Mouse (Mus musculus): ENCODE measurements around the gene Rac3.
"Not testable (repeated sequence)": the region's sequence is repeated elsewhere in the genome, so short reads cannot be mapped to it uniquely, and the experiment has no call there.

The Rac3 gene

DNA sequence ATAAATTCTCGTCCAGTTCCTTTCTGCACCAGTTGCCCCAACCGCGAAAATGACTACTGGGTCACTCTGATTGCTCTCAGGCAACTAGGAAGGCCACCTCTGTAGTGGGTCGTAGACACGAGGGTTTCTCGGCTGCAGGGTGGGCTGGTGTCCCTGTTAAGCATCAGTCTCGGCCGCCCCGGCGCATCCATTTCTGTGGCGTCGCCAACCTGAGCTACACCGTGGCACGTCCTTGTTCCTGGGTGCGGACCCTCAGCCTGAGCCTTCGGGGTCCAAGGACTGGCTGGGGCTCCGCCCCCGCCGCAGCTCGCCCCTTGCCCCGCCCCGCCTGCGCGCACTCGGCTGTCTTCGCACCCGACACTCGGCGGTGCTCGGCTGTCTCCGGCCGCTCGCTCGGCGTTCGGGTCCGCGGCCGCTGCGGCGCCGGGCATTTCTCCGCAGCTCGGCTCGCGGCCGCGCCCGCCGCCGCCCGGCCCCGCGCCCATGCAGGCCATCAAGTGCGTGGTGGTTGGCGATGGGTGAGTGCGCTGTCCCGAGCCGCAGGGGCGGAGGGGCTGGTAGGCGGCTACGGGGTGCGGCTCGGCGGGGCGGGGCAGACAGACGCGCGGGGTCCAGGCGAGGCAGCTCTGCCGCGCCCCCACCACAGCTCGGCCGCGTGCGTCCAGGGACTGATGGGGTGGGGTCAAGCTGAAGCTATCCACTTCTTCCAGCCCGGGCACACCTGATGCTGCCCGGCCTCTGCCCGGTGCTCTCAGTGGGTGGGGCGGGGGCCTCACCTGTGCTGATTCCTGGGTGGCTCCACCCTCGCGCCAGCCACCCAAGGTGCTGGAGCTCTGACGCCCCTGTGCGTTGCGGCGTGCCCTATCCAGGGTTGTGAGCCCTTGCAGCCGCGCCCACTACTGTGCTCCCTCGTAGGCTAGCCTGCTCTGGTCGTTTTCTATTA, at the start of gene Rac3:
Gene Rac3 (plus strand): TSS at position 347 of the 943 bp plus-strand sequence.
- peak; percentile 92 for DNase-seq

DNA sequence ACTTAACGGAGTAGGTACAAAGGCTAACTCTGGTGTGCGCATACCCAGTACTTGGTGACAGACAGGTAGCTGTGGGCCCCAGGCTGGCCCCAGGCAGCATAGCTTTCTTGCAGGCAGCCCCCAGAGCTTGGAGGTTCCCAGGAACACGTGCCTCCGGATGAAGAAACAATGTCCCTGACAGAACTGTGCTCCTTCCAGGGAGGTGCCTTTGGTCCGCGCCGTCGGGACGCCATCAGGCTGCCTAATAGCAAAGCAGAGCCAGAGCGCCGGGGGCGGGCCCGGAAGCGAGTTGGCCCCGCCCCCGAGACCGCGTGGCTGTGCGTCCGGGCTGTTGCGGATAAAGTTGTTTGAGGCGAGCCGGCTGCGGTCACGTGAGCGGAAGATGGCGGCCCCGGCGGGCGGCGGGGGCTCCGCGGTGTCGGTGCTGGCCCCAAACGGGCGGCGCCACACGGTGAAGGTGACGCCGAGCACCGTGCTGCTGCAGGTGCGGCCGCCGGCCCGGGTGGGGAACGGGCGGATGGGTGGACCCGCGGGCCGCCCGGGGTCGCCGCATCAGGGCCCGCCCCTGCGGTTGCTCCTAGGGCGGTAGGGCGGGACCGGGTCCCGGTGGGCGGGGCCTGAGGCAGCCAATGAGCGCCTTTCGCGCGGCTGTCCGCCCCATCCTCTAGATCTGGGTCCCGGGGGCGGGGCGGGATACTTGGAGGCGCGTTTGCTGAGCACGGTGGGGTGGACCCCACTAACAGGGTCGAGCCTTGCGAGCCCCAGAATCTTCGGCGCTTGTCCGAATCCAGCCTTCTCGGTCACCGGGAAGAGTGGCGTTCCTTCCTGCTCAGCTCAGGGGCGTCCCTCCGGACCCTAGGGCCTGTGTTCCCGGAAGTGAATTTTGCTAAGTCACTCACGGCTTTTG, 48.3 kb upstream of the Rac3 start, which contains the start of gene Aspscr1:
Gene Aspscr1 (plus strand): TSS at position 287 of the 907 bp plus-strand sequence.
- DNase-seq: peak; percentile 98

DNA sequence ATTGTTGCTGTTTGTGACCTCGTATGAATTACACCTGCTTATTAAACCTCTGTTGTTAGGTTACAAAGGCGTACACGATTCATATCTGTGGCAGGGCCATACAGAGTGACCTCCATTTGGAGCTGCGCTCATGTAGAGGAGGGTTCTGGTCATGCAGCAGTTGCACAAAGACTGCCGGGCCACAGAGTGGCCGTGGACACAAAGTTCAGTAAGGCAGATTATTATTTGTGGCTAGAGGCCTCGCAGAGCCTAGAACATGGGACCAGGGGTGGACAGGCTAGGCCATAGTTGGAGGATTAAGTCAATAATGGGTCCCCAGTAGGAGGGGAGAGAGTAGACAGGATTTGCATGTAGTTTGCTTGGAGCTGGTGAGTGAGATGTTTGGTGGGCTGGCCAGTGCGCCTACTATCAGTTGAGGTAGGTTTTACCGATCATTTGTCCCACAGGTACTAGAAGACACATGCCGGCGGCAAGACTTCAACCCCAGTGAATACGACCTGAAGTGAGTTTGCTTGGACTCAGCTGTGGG, 47.6 kb upstream of the Rac3 start:
- no peak for DNase-seq

DNA sequence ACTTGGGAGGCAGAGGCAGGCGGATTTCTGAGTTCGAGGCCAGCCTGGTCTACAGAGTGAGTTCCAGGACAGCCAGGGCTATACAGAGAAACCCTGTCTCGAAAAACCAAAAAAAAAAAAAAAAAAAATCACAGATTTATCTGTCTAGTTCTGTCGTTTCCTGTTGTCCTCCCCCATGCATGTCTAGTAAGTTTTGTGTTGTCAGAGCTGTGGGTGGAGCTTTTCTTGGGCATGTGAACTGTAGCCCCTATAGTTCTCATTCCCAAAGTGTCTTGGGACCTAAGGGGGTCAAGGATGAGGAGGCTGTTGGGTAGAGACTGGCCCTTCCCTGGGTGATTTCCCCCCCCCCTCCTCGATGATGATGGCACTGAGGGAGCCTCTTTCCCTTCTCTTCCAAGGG, 45.4 kb upstream of the Rac3 start:
- DNase-seq: not testable (repeated sequence)

DNA sequence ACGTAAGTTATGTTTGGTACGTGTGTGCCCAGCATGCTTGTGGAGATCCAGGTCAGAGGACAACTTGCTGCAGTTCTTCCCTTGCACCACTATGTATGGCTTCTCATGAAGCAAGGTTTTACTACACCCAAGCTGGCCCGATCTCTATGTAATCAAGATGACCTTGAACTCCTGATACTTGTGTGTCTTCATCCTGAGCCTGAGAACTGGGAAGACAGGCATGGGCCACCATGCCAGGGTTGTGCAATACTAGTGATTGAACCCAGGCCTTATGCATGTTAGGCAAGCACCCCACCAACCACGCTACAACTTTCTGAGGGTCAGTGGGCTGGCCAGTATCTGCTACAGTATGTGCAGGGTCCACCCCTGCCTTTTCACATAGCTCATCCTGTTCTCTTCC, 44.3 kb upstream of the Rac3 start:
- DNase-seq: no peak

DNA sequence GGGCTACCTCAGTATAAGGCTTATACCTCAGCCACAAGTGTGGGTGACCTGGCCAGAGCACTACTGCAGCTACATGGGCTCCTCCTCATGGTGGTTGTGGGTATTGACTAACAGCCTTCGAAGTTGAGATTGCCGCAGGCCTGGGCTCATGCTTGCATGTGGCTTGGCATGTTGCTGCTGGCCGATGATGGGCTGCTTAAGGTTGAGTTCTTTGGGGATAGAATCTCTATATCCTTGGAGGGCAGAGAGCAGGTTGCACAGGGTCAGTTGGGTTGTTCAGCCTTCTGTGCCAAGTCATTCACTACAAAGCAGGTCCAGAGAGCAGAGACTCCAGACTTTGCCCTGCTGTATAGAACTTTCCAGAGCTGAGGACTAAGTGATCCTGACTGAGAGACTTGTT, 41.4 kb upstream of the Rac3 start:
- DNase-seq: peak; percentile 38

DNA sequence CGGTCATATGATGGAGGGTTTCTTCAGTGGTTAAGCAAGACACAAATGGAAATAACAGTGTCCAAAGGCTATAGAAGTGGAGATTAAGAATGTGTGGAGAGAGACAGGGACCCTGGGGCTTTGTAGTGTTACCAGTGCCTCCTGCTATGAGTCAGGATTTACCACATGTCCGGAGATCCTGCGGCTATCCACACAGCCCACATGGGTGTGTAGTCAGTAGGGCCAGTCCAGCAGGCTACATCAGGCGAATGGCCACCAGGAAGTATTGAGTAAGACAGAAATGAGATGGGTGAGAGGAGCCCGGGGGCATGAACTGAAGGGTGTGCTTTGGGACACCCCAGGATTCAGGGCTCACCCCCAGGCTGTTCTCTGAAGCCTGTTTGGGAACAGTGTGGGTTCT, 38.6 kb upstream of the Rac3 start:
- no peak for DNase-seq

DNA sequence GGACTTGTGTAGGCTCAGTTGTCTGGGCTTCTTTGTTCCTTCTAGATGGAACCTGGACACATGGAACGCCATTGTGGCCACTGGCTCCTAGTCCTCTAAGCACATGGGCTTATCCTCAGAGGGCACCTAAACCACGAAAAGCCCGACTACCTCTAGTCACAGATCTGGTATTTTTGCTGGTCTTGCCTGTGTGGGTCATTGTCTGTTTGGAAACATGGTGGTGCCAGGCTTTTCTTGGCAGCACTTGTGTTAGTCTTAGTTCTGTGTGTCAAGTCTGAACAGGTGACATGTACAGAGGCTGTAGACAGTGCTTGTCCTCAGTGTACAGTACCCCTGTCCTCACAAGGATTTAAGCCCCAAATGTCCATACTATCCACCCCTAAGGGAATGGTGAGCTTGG, 37.7 kb upstream of the Rac3 start:
- DNase-seq: no peak

DNA sequence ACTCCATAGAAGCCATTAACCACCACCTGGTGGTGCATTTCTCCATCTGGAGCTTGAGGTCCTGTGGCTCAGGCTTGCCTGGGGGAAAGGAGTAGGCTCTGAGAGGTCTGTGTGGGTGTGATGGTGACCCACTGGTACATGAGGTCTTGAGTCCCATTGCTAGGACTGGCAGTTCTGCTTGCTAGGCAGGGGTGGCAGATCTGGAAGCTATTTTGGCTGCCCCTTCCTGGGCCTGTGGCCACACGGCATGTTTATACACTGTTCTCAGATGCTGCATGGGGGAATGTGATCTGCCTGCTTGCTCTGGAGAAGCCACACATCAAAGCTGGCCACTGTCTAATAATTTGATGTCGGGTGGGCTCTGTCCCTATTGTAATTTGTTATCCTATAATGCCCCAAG, 37.2 kb upstream of the Rac3 start:
- DNase-seq: no peak

DNA sequence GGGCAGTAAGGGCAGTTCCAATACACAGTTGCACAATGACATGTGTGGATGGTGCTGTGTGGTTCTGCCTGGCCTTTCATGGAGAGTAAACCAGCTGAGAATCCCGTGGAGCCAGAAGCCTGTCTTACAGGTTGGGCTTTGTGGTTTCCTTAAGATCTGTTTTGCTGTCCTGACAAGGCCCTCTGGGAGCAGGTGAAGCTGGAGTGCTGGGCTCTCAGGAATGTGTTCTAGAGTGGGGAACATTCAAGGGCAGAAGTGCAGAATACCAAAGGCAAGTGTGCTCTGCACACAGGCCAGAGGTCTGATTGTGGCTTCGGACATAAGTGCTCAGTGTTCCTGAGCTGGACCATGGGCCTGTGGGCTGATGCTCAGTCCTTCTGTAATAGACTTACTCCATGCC, 36.6 kb upstream of the Rac3 start:
- no peak for DNase-seq

DNA sequence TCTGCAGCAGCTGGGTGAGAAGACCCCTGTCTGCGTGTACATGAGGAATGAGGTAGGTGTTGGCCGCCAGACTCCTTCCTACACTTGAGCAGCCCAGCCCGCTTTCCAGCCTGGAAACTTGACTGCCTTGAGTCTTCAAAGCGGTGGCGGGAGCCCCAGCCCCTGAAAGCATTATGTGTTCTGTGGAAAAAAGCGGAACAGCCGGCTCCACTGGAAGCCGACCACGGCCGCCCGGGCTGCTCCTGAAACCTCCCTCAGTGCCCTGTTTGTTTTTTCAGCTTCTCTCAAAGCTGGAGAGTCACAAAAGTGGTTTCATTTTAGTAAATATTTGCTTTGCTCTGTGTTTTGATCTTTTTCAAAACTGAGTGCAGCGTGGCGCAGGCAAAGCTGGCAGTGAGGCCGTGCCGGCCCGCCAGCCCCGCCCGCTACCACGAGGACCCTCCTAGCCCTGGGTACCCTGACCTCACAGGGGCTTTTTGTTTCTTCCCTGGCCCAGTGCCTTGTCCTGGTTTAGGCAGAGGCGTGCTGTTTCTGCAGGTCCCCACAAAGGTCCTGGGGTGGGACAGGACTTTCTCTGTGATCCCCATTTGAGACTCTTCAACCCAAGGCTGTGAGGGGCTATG, 34.5 kb upstream of the Rac3 start:
- peak; percentile 32 for DNase-seq

DNA sequence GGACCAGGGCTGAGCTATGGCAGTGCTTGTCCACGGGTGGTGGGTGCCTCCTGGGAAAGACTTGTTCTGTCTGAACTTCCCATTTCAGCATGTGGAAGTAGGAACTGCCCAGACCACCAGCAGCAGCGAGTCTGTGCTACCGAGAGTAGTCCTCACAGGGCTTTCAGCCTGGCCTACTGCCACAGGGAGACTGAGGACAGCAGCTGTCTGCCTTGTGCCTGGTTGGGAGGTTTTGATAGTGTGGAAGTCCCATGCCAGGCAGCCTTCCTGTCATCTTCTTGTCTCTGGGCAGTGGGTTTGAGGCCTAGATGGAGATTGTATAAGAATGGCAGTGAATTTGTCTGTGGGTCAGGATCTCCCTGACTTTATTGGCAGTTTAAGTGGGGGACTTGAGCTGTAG, 31.9 kb upstream of the Rac3 start:
- no peak for DNase-seq

DNA sequence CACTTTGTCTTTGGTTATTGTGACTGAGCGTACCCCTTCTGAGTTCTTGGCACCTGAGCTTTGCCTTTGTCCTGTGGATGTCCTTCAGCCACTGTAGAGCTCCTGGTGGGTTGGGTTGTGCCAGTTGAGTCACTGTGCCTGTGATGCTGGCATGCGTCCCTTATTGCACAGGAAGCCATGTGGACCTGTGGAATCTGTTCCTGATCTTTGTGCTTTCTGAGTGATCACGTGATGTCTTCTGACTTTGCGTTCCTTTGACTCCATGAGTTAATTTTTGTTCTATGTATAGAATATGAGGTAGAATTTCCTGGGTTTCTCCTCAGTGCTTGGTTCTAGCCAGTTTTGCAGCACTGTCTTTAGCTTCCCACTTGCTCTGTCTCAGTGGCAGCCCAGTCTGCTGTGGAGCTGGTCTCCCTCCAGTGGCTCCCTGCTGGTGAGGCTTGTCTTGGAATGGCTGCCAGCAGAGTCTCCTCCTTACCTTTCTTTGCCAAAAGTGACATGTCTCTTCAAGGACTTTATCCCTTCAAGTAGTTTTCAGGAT, 28.7 kb upstream of the Rac3 start:
- DNase-seq: no peak

DNA sequence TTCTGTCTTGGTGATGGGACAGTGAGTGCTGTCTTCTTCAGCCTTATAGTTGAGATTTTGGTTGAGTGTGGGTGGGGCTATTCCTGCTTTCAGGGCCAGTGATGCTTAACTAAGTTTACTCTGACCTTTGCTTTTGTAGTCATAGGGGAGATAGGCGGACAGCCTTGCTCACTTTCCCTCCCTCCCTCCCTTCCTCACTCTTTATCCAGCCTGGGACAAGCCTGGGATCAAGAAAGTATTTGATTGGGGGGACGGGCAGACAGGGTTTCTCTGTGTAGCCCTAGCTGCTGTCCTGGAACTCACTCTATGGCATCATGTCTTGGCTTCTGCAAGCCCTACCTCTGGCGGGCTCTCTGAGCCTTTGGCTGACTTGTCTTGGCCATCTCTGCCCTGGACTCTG, 27.8 kb upstream of the Rac3 start:
- no peak for DNase-seq

DNA sequence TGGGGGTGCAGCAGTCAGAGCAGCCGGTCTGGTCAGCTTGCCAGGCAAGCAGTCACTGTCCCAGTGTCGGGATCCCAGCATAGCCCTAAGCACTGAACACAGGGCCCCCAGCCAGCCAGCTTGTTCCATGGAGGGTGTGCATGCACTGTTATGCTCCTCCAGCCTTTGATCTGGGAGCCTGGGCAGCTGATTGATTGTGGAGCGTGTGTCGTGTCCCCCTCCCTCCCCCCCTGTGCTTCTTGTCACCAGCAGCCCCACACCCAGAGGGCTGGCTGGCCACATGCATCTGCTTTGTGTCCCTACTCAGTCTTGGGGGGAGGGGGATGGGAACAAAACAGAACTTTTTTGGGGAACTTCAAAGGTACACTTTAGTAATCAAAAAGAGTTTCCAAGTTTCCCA, 26.1 kb upstream of the Rac3 start:
- peak; percentile 76 for DNase-seq

DNA sequence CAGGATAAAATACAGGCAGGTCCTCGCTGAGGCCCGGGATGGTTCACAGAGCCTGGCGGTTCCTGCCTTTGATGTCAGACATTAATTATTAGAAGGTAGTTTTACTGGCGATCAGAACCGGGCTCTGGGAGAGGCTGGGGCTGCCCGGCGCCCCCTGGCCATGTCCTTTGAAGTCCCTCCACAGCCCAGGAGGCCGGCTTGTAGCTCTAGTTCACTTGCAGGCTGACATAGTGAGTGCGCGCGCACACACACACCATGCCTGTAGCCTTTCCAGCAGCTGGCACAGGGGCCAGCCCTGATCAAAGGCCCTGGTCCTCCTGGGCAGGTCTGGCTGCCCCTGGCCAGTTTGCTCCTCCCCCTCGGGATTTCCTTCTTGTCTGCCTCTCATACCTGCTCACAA, 25.6 kb upstream of the Rac3 start:
- DNase-seq: peak; percentile 79

DNA sequence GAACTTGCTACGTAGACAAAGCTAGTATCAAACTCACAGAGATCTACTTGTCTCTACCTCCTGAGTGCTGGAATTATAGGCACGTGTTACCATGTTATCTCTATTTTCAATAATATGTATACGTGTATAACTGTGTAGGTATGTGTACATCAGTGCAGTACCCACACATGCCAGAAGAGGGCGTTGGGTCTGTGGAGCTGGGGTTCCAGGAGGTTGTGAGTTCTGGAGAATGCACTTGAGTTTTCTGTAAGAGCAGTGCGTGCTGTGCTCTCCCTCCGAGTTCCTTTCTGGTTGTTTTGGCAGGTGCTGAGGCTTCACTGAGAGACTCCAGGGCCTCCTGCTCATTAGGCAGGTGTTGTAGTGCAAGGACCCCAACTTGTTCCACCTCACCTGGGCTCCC, 24.7 kb upstream of the Rac3 start:
- no peak for DNase-seq

DNA sequence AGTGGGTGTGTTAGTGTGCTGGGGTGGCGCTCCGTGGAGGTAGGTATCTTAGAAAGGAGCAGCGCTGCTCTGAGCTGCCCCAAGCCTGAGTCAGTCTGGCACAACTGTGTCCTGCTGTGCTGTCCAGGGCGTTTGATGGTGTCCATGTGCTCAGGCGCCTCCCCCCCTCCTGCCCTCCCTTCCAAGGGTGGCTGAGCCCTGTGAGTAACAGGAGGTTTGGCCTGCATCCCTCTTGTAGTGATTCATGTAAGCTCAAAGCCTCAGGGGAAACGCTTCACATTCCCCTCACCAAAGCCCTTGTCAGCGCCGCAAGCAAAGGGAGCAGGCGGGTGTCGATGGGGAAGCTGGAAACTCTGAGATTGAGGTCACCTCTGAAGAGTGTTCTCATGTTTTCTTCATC, 23.5 kb upstream of the Rac3 start:
- peak; percentile 29 for DNase-seq

DNA sequence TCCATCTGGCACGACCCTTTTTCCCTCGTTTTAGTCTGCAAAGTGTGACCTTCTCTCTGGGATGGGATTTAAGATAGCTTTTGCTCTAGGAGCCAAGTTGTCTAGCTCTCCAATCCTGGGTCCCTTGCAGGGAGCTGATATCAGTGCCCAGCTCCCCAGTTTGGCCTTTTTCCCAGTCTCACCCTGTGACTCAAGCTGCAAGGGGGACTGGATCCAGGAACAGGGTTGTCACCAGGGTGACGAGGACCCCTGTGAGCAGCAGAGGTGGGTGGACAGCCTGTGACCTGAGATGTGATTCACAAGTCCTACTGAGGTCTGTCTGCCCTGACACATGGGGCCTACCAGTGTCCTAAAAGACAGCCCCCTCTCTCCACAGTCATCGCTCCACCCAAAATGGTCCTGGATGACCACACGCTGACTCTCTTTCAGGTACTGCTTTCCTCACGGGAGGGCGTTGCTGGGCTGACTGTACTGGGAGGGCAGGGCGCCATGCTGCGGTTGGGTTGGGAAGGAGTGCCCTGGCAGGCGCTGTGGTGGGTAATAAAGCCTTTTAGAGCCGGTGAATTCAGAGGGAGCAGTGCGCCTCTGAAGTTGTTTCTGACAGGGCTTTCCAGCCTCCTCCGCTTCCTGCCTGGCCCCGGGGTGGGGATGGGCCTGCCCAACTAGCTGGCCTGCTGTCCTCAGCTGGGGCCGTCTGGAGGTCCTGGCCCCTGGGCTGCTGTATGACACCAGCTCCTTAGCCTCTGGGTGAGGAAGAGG, 17.4 kb upstream of the Rac3 start:
- DNase-seq: peak; percentile 29

DNA sequence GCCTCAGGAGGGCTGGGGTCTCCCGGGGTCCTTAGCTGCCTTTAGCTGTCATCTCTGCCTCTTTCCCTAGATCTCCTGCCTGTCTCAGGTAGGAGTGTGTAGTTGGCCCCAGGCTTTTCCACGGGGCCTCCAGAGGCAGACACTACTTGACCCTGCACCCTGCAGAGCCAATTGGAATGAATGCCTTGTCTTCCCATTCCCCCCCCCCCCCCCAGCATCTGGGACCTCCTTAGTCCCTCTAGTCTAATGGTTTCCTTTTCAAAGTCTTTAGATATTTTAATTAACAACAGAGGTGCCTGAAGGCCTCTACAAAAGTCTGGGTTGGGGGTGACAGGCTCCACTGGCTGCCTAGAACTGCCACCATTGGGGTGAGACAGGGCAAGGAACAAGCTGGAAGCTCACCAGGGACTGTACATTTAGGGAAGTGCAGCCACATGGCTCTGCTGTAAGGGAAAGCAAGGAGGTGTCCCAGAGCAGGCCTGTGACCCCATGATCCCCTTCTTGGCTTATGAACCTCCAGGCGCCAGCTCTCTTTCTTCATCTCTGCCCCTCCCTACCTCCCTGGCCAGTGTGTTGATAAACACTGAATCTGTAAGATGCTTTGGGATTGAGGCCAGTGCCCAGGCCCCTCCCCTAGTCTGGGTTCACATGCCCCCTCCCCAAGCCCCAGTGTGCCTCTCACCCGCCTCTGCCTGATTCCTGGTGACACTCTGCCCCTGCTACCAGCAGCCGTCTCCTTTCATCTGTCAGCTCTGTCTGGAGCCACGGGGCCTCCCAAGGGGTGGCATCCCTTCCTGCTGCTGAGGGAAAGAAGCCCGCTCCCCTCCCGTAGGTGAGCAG, 16.6 kb upstream of the Rac3 start:
- DNase-seq: peak; percentile 61

DNA sequence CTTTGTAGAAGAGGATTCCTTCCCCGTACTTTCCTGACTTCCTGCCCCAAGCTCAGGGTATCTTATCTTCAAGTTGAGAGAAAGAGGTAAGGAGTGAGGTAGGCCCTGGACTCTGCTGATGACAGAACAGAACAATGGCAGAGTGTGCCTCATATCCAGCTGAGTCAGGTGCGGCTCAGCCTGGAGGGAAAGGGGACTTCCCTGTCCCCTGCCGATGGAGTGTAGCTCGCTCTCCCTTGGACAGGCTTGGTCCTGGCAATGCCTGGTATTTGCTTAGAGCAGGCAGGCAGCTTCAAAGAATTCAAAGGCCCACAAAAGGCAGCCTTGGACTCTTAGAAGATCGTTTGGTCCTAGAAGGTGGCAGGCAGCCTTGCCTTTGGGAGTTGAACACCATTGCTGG, 15.2 kb upstream of the Rac3 start:
- no peak for DNase-seq

Measured in embryo, embryonic 11 days (tissue).